Mouse (Mus musculus): Measurements from ENCODE around the gene Arhgap24. TPM values are rescaled to one million over a fixed set of nuclear protein-coding genes. Genes with fewer than 3 reads are reported as not detected.

Arhgap24 gene
- polyA plus RNA-seq, 1 experiment from 2014 or later: 10.0 TPM

GRCm38 (mm10) chr5:102462948-102463347 is 18.2 kb upstream of the Arhgap24 start:
- 80% methylated on average over 3 of the region's 3 CpGs for WGBS
- Histone ChIP-seq H3K4me3 (no peak overlapping the region), H3K36me3 (no peaks in the 10 kb centered on the region)

GRCm38 (mm10) chr5:102465372-102465771 is 15.8 kb upstream of the Arhgap24 start:
- ATAC-seq (ENCODE audit: insufficient number of reproducible peaks, low FRiP score): no peak
- no peak overlapping the region for H3K27ac ChIP-seq (ENCODE audit: poor library complexity, severe bottlenecking)
- H3K4me1 ChIP-seq (replicated peaks): peaks cover 2% of the 10 kb centered on the region; the same call in 1 of the 2 replicates
- H3K4me2 ChIP-seq: no peak overlapping the region
- H3K9me3 ChIP-seq (replicated peaks): no peaks in the 10 kb centered on the region
- 77% methylated on average over 2 of the region's 2 CpGs for WGBS
- H3K36me3 ChIP-seq: no peaks in the 10 kb centered on the region
- no peaks in the 10 kb centered on the region for H3K27me3 ChIP-seq (replicated peaks)
- H3K4me3 ChIP-seq: no peak overlapping the region
- H3K9ac ChIP-seq: no peak overlapping the region

More at GRCm38 (mm10) chr5:102462948-102463347, 18.2 kb upstream of the Arhgap24 start:
- H3K4me2 ChIP-seq: no peak overlapping the region
- H3K27me3 ChIP-seq (replicated peaks): no peaks in the 10 kb centered on the region
- no peak for ATAC-seq (ENCODE audit: insufficient number of reproducible peaks, low FRiP score)
- no peaks in the 10 kb centered on the region for H3K9me3 ChIP-seq (replicated peaks)
- H3K27ac ChIP-seq (ENCODE audit: poor library complexity, severe bottlenecking): no peak overlapping the region
- H3K9ac ChIP-seq: no peak overlapping the region
- H3K4me1 ChIP-seq (replicated peaks): peaks cover 3% of the 10 kb centered on the region; the same call in 1 of the 2 replicates

- H3K27ac ChIP-seq (ENCODE audit: poor library complexity, severe bottlenecking): no peak overlapping the region
These were observed 12.9 kb upstream of the Arhgap24 start for GRCm38 (mm10) chr5:102468292-102468691.

GRCm38 (mm10) chr5:102470284-102470683 is 10.9 kb upstream of the Arhgap24 start:
- Histone ChIP-seq H3K36me3 (no peaks in the 10 kb centered on the region), H3K9me3 (replicated peaks) (no peaks in the 10 kb centered on the region), H3K27ac (ENCODE audit: poor library complexity, severe bottlenecking) (no peak overlapping the region), H3K27me3 (replicated peaks) (no peaks in the 10 kb centered on the region), H3K4me1 (replicated peaks) (no peaks in the 10 kb centered on the region), H3K4me3 (no peak overlapping the region), H3K9ac (no peak overlapping the region), H3K4me2 (no peak overlapping the region)
- no peak for ATAC-seq (ENCODE audit: insufficient number of reproducible peaks, low FRiP score)
- 81% methylated on average over 2 of the region's 2 CpGs for WGBS

More at GRCm38 (mm10) chr5:102468292-102468691, 12.9 kb upstream of the Arhgap24 start:
- H3K27me3 ChIP-seq (replicated peaks): no peaks in the 10 kb centered on the region
- H3K4me2 ChIP-seq: no peak overlapping the region
- no peaks in the 10 kb centered on the region for H3K4me1 ChIP-seq (replicated peaks)
- no peak overlapping the region for H3K4me3 ChIP-seq
- no peak for ATAC-seq (ENCODE audit: insufficient number of reproducible peaks, low FRiP score)
- no peaks in the 10 kb centered on the region for H3K36me3 ChIP-seq
- no peaks in the 10 kb centered on the region for H3K9me3 ChIP-seq (replicated peaks)
- WGBS: 83% methylated on average over 3 of the region's 3 CpGs
- H3K9ac ChIP-seq: no peak overlapping the region

GRCm38 (mm10) chr5:102478076-102478475 is 3.1 kb upstream of the Arhgap24 start:
- H3K4me3 ChIP-seq: no peak overlapping the region
- WGBS: 4% methylated on average over 2 of the region's 2 CpGs
- no peak overlapping the region for H3K27ac ChIP-seq (ENCODE audit: poor library complexity, severe bottlenecking)
- no peaks in the 10 kb centered on the region for H3K36me3 ChIP-seq
- peaks cover 8% of the 10 kb centered on the region for H3K4me1 ChIP-seq (replicated peaks)
- H3K27me3 ChIP-seq (replicated peaks): 0 out of 2 replicates have a peak, but pooled peaks cover 5% of the 10 kb centered on the region
- no peak overlapping the region for H3K9ac ChIP-seq
- no peaks in the 10 kb centered on the region for H3K9me3 ChIP-seq (replicated peaks)
- H3K4me2 ChIP-seq: no peak overlapping the region
- ATAC-seq (ENCODE audit: insufficient number of reproducible peaks, low FRiP score): no peak

GRCm38 (mm10) chr5:102483285-102483975 is 2.2 kb downstream of the Arhgap24 start:
- no peak for ATAC-seq (ENCODE audit: insufficient number of reproducible peaks, low FRiP score)
- H3K4me1 ChIP-seq (replicated peaks): peaks cover 8% of the 10 kb centered on the region
- no peak overlapping the region for H3K4me3 ChIP-seq
- no peak overlapping the region for H3K27ac ChIP-seq (ENCODE audit: poor library complexity, severe bottlenecking)
- 30% methylated on average over 10 of the region's 10 CpGs for WGBS
- H3K36me3 ChIP-seq: no peaks in the 10 kb centered on the region
- no peak overlapping the region for H3K4me2 ChIP-seq
- H3K27me3 ChIP-seq (replicated peaks): 0 out of 2 replicates have a peak, but pooled peaks cover 5% of the 10 kb centered on the region
- H3K9me3 ChIP-seq (replicated peaks): no peaks in the 10 kb centered on the region
- no peak overlapping the region for H3K9ac ChIP-seq

GRCm38 (mm10) chr5:102491554-102491953 is 10.4 kb downstream of the Arhgap24 start:
- no peaks in the 10 kb centered on the region for H3K36me3 ChIP-seq
- H3K27ac ChIP-seq (ENCODE audit: poor library complexity, severe bottlenecking): no peak overlapping the region
- ATAC-seq (ENCODE audit: insufficient number of reproducible peaks, low FRiP score): no peak
- WGBS: 60% methylated on average over 5 of the region's 5 CpGs
- no peaks in the 10 kb centered on the region for H3K4me1 ChIP-seq (replicated peaks)
- no peak overlapping the region for H3K4me2 ChIP-seq
- no peak overlapping the region for H3K4me3 ChIP-seq
- H3K9ac ChIP-seq: no peak overlapping the region
- H3K27me3 ChIP-seq (replicated peaks): 0 out of 2 replicates have a peak, but pooled peaks cover 2% of the 10 kb centered on the region
- no peaks in the 10 kb centered on the region for H3K9me3 ChIP-seq (replicated peaks)

- 81% methylated on average over 9 of the region's 9 CpGs for WGBS
- 0 out of 2 replicates have a peak, but pooled peaks cover 2% of the 10 kb centered on the region for H3K27me3 ChIP-seq (replicated peaks)
- H3K4me2 ChIP-seq: no peak overlapping the region
- H3K36me3 ChIP-seq: no peaks in the 10 kb centered on the region
- H3K4me3 ChIP-seq: no peak overlapping the region
- ATAC-seq (ENCODE audit: insufficient number of reproducible peaks, low FRiP score): no peak
- H3K9me3 ChIP-seq (replicated peaks): no peaks in the 10 kb centered on the region
- no peak overlapping the region for H3K9ac ChIP-seq
- H3K27ac ChIP-seq (ENCODE audit: poor library complexity, severe bottlenecking): no peak overlapping the region
- no peaks in the 10 kb centered on the region for H3K4me1 ChIP-seq (replicated peaks)
These were observed 11.0 kb downstream of the Arhgap24 start for GRCm38 (mm10) chr5:102492152-102492551.

- ATAC-seq (ENCODE audit: insufficient number of reproducible peaks, low FRiP score): no peak
- Histone ChIP-seq H3K4me2 (no peak overlapping the region), H3K9ac (no peak overlapping the region), H3K9me3 (replicated peaks) (no peaks in the 10 kb centered on the region), H3K36me3 (no peaks in the 10 kb centered on the region), H3K27me3 (replicated peaks) (0 out of 2 replicates have a peak, but pooled peaks cover 2% of the 10 kb centered on the region), H3K4me3 (no peak overlapping the region), H3K4me1 (replicated peaks) (no peaks in the 10 kb centered on the region), H3K27ac (ENCODE audit: poor library complexity, severe bottlenecking) (no peak overlapping the region)
- 35% methylated on average over 6 of the region's 6 CpGs for WGBS
These were observed 13.6 kb downstream of the Arhgap24 start for GRCm38 (mm10) chr5:102494827-102495226.

- Histone ChIP-seq H3K9ac (no peak overlapping the region), H3K4me2 (no peak overlapping the region), H3K27me3 (replicated peaks) (no peaks in the 10 kb centered on the region), H3K4me3 (no peak overlapping the region), H3K9me3 (replicated peaks) (no peaks in the 10 kb centered on the region), H3K4me1 (replicated peaks) (no peaks in the 10 kb centered on the region), H3K36me3 (no peaks in the 10 kb centered on the region), H3K27ac (ENCODE audit: poor library complexity, severe bottlenecking) (no peak overlapping the region)
- 61% methylated on average over 3 of the region's 3 CpGs for WGBS
- ATAC-seq (ENCODE audit: insufficient number of reproducible peaks, low FRiP score): no peak
These were observed 16.0 kb downstream of the Arhgap24 start for GRCm38 (mm10) chr5:102497205-102497604.

- ATAC-seq (ENCODE audit: insufficient number of reproducible peaks, low FRiP score): no peak
- 80% methylated on average over 5 of the region's 5 CpGs for WGBS
These were observed 17.6 kb downstream of the Arhgap24 start for GRCm38 (mm10) chr5:102498747-102499146.

More at GRCm38 (mm10) chr5:102498747-102499146, 17.6 kb downstream of the Arhgap24 start:
- Histone ChIP-seq H3K4me3 (no peak overlapping the region), H3K9ac (no peak overlapping the region), H3K27ac (ENCODE audit: poor library complexity, severe bottlenecking) (no peak overlapping the region), H3K9me3 (replicated peaks) (no peaks in the 10 kb centered on the region), H3K36me3 (no peaks in the 10 kb centered on the region), H3K4me1 (replicated peaks) (0 out of 2 replicates have a peak, but pooled peaks cover 5% of the 10 kb centered on the region), H3K27me3 (replicated peaks) (no peaks in the 10 kb centered on the region), H3K4me2 (no peak overlapping the region)
